Mouse (Mus musculus): ENCODE results near the gene Vcl.

Vcl gene

GRCm38 (mm10) chr14:20928848-20929745 lies at the start of gene Vcl:
Vcl (plus strand) TSS chr14:20929398.
- peak; percentile 100 for DNase-seq

- DNase-seq: peak; percentile 69
These were observed 44.5 kb upstream of the Vcl start for GRCm38 (mm10) chr14:20884691-20885090.

- DNase-seq: peak; percentile 97
These were observed 43.9 kb upstream of the Vcl start for GRCm38 (mm10) chr14:20885091-20885888.

- no peak for DNase-seq
These were observed 42.9 kb upstream of the Vcl start for GRCm38 (mm10) chr14:20886266-20886665.

GRCm38 (mm10) chr14:20887541-20888085 lies 41.6 kb upstream of the Vcl start:
- DNase-seq: no peak

GRCm38 (mm10) chr14:20891941-20892402 lies 37.2 kb upstream of the Vcl start:
- DNase-seq: peak; percentile 97

- peak; percentile 92 for DNase-seq
These were observed 35.4 kb upstream of the Vcl start for GRCm38 (mm10) chr14:20893815-20894214.

- DNase-seq: no peak
These were observed 27.9 kb upstream of the Vcl start for GRCm38 (mm10) chr14:20901267-20901666.

- DNase-seq: no peak
These were observed 26.1 kb upstream of the Vcl start for GRCm38 (mm10) chr14:20903137-20903536.

- peak; percentile 45 for DNase-seq
These were observed 17.4 kb upstream of the Vcl start for GRCm38 (mm10) chr14:20911811-20912210.

GRCm38 (mm10) chr14:20914415-20914814 lies 14.8 kb upstream of the Vcl start:
- DNase-seq: peak; percentile 83

GRCm38 (mm10) chr14:20916625-20917612 lies 12.3 kb upstream of the Vcl start:
- no peak for DNase-seq

GRCm38 (mm10) chr14:20924071-20924789 lies 5.0 kb upstream of the Vcl start:
- no peak for DNase-seq

GRCm38 (mm10) chr14:20927470-20928307 lies 1.5 kb upstream of the Vcl start:
- no peak for DNase-seq

GRCm38 (mm10) chr14:20928308-20928685 lies 901 bp upstream of the Vcl start:
- DNase-seq: peak; percentile 89

- DNase-seq: peak; percentile 96
These were observed 726 bp downstream of the Vcl start for GRCm38 (mm10) chr14:20929814-20930434.

GRCm38 (mm10) chr14:20930481-20931391 lies 1.5 kb downstream of the Vcl start:
- DNase-seq: peak; percentile 94

- no peak for DNase-seq
These were observed 9.2 kb downstream of the Vcl start for GRCm38 (mm10) chr14:20938424-20938823.

GRCm38 (mm10) chr14:20938860-20939259 lies 9.7 kb downstream of the Vcl start:
- DNase-seq: no peak

Data from heart, adult 11 months (tissue).